Mouse (Mus musculus) heart, embryonic 14.5 days (tissue): Measurements from ENCODE around the gene Gramd2. TPM values are rescaled to one million over a fixed set of nuclear protein-coding genes. Genes with fewer than 3 reads are reported as not detected.

ENCODE experiments used
- ATAC-seq: fragments of 200-750 bp; cut with Nextera tagmentation; 2 replicates; pipeline ENCODE4 v1.8.0; 2017; ENCODE audit warnings: low read depth, moderate TSS enrichment; ENCODE audit not compliant: insufficient number of reproducible peaks, insufficient read depth, low FRiP score
- H3K27ac ChIP-seq, 2 experiments: fragments of 200-500 bp in 1 of 2; fragments of 300-500 bp in 1 of 2; sonication (generic) in 1 of 2; replicated peaks in 1 of 2; 2 replicates each; pipeline ENCODE4 v1.5.1; 2012 to 2014; ENCODE audit warnings: low read depth in 2 of 2, low read length in 2 of 2, control low read depth in 1 of 2, mild to moderate bottlenecking in 1 of 2, mixed read lengths in 1 of 2; ENCODE audit not compliant: control insufficient read depth in 1 of 2, insufficient read depth in 1 of 2
- H3K27me3 ChIP-seq: fragments of 300-500 bp; sonication (generic); 2 replicates; pipeline ENCODE4 v1.6.1; 2014; ENCODE audit warnings: mild to moderate bottlenecking, low read length, control low read depth; ENCODE audit not compliant: control insufficient read depth, insufficient read depth
- H3K36me3 ChIP-seq: fragments of 300-500 bp; sonication (generic); 2 replicates; pipeline ENCODE4 v1.6.1; 2014; ENCODE audit warnings: mild to moderate bottlenecking, control low read depth, low read length, mixed read lengths; ENCODE audit not compliant: control insufficient read depth, insufficient read depth
- H3K4me1 ChIP-seq, 2 experiments: fragments of 200-500 bp in 1 of 2; fragments of 300-500 bp in 1 of 2; sonication (generic) in 1 of 2; 2 replicates each; pipeline ENCODE4 v1.6.1; 2012 to 2014; ENCODE audit warnings: low read length in 2 of 2, control low read depth in 1 of 2, mixed read lengths in 1 of 2; ENCODE audit not compliant: control insufficient read depth in 2 of 2, insufficient read depth in 2 of 2
- H3K4me2 ChIP-seq: fragments of 300-500 bp; sonication (generic); 2 replicates; pipeline ENCODE4 v1.6.1; 2014; ENCODE audit warnings: mild to moderate bottlenecking, low read length
- H3K4me3 ChIP-seq, 2 experiments: fragments of 200-500 bp in 1 of 2; fragments of 300-500 bp in 1 of 2; sonication (generic) in 1 of 2; 2 replicates each; pipeline ENCODE4 v1.5.1; 2012 to 2014; ENCODE audit warnings: low read length in 2 of 2, mild to moderate bottlenecking in 2 of 2, control low read depth in 1 of 2, low read depth in 1 of 2, moderate library complexity in 1 of 2; ENCODE audit not compliant: control insufficient read depth in 1 of 2, insufficient read depth in 1 of 2
- H3K9ac ChIP-seq: fragments of 300-500 bp; sonication (generic); 2 replicates; pipeline ENCODE4 v1.6.1; 2014; ENCODE audit warnings: mild to moderate bottlenecking, low read length
- H3K9me3 ChIP-seq: fragments of 300-500 bp; sonication (generic); 2 replicates; pipeline ENCODE4 v1.6.1; 2016; ENCODE audit warnings: low read length, control low read depth; ENCODE audit not compliant: control insufficient read depth
- WGBS: fragments of 180-500 bp; shearing (Covaris S2); extraction: QIAGEN DNeasy Blood & Tissue Kit; methylation state at CpG from one replicate; pipeline ENCODE4 v1.1.7; 2014; 5-methylcytosine and 5-hydroxymethylcytosine counted together
- polyA plus RNA-seq: library from polyadenylated mRNA; unstranded; fragments of >200 nt; fragmentation: Nextera tagmentation; extraction: Ambion mirVana; gene quantifications from 2 replicates; pipeline ENCODE4 v1.2.1, GENCODE M21; 2014

Gramd2 gene
- polyA plus RNA-seq, 1 experiment from 2014 or later: 0.43 TPM

DNA sequence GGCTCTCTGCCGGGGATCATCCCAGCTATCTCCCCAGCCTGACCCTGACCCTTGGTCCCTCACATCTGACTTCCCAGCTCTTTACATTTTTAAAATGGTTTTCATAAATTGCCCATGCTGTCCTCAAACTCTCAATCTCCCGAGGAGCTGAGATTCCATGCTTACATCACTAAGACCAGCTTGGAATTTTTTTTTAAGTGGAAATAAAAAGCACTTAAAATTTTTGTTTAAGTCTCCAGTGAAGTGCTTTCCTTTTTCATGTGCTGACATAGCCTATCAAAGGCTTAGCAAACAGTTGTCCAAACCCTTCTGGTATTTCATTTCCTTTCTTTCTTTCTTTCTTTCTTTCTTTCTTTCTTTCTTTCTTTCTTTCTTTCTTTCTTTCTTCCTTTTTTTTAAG, 4.1 kb downstream of the Gramd2 start:
- H3K9me3 ChIP-seq: no peaks in the 10 kb centered on the region
- H3K4me3 ChIP-seq: no peak overlapping the region
- peaks cover 5 to 7% of the 10 kb centered on the region in 2 experiments; a peak in 3 of 4 replicates for H3K4me1 ChIP-seq
- H3K27ac ChIP-seq: no peak overlapping the region
- whole genome bisulfite sequencing: 44% methylated on average over 2 of the region's 2 CpGs
- ATAC-seq: no peak
- no peak overlapping the region for H3K9ac ChIP-seq
- H3K4me2 ChIP-seq: no peak overlapping the region
- H3K36me3 ChIP-seq: peaks cover 8% of the 10 kb centered on the region
- H3K27me3 ChIP-seq: peaks cover 17% of the 10 kb centered on the region

DNA sequence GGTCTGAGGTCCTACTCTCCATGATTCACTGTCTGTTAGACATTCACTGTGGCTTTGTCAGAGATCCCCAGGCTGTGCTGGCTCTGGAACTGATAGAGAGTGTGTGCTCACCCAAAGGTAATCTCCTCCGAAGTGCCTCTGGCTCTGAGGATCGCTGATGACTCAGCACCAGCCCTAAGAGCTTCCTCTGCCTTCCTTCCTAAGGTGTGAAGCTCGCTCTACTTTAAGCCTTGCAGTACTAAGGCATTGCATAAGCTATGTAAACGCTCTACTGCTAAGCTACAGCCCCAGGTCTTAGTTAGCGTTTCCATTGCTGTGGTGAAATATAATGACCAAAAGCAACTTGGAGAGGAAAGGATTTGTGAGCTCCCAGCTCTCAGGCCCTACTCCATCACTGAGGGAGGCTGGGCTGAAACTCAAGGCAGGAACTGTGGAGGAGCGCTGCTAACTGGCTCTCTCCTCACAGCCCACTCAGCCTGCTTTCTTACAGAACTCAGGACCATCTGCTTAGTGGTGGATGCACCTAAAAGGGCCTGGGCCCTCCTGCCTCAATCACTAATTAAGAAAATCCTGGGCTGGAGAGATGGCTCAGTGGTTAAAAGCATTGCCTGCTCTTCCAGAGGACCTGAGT, 7.6 kb downstream of the Gramd2 start:
- H3K4me2 ChIP-seq: no peak overlapping the region
- no peak overlapping the region for H3K27ac ChIP-seq
- H3K4me1 ChIP-seq: peaks cover 5 to 9% of the 10 kb centered on the region in 2 experiments; a peak in 3 of 4 replicates
- H3K9ac ChIP-seq: no peak overlapping the region
- WGBS: 23% methylated on average over 6 of the region's 6 CpGs
- H3K36me3 ChIP-seq: no peaks in the 10 kb centered on the region
- H3K4me3 ChIP-seq: no peak overlapping the region
- H3K27me3 ChIP-seq: 0 out of 2 replicates have a peak, but pooled peaks cover under 1% of the 10 kb centered on the region
- H3K9me3 ChIP-seq: no peaks in the 10 kb centered on the region
- no peak for ATAC-seq

DNA sequence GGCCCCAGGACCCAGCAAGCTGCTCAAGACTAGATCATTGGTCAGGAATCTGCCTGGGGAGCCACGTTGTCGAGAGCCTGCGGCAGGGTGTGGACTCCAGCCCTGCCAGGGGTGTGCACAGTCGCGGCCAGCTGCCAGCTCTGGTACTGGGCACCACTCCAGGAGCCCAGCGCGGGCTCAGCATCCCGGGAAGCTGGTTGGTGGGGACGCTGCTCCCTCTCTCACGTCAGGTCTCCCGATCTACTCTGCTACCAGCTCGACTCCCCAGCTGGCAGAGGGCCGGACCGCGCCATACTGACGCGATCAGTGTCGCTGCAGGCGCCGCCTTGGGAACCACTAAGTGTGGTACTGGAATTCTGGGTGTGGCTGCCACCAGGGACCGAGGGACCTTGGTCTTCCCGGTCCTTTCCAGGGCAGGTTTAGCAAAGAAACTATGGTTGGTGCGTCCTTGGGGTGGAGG, 11.7 kb downstream of the Gramd2 start:
- no peaks in the 10 kb centered on the region for H3K9me3 ChIP-seq
- no peaks in the 10 kb centered on the region for H3K36me3 ChIP-seq
- peak overlapping the region; percentile 39 to 41 for H3K4me3 ChIP-seq
- H3K4me2 ChIP-seq: peak overlapping the region; percentile 72
- 3% methylated on average over 23 of the region's 23 CpGs for WGBS
- H3K27me3 ChIP-seq: no peaks in the 10 kb centered on the region
- ATAC-seq: peak; percentile 87
- H3K9ac ChIP-seq: peak overlapping the region; percentile 65
- H3K4me1 ChIP-seq: peaks cover 16 to 18% of the 10 kb centered on the region in 2 experiments
- peak overlapping the region; percentile 54 to 80 for H3K27ac ChIP-seq

DNA sequence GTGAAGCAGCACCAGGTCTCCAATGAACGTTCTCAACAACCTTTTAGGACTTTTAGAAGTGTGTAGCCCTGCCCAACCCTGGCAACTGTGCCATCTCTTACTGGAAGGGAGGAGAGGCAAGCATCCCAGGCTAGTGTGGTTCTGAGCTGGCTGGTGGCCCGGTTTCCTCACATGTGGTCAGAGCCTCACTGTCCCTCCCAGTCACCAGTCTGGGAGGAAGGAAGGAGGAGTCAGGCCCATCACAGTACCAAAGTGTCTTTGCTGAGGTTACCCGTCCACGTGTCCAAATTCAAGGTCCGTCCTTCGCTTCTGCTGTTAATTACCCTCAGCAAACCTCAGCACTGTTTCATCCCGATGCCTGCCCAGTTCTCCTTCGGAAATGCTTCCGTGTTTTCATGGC, 12.2 kb downstream of the Gramd2 start:
- peak; percentile 57; the same call in 1 of the 2 replicates for ATAC-seq
- H3K4me3 ChIP-seq: peak overlapping the region; percentile 39 to 41
- H3K9ac ChIP-seq: peak overlapping the region; percentile 65
- no peaks in the 10 kb centered on the region for H3K27me3 ChIP-seq
- H3K4me1 ChIP-seq: peaks cover 16 to 18% of the 10 kb centered on the region in 2 experiments
- no peaks in the 10 kb centered on the region for H3K36me3 ChIP-seq
- no peaks in the 10 kb centered on the region for H3K9me3 ChIP-seq
- 45% methylated on average over 9 of the region's 9 CpGs for WGBS
- peak overlapping the region; percentile 54 to 80; a peak in 3 of 4 replicates for H3K27ac ChIP-seq
- peak overlapping the region; percentile 72 for H3K4me2 ChIP-seq

DNA sequence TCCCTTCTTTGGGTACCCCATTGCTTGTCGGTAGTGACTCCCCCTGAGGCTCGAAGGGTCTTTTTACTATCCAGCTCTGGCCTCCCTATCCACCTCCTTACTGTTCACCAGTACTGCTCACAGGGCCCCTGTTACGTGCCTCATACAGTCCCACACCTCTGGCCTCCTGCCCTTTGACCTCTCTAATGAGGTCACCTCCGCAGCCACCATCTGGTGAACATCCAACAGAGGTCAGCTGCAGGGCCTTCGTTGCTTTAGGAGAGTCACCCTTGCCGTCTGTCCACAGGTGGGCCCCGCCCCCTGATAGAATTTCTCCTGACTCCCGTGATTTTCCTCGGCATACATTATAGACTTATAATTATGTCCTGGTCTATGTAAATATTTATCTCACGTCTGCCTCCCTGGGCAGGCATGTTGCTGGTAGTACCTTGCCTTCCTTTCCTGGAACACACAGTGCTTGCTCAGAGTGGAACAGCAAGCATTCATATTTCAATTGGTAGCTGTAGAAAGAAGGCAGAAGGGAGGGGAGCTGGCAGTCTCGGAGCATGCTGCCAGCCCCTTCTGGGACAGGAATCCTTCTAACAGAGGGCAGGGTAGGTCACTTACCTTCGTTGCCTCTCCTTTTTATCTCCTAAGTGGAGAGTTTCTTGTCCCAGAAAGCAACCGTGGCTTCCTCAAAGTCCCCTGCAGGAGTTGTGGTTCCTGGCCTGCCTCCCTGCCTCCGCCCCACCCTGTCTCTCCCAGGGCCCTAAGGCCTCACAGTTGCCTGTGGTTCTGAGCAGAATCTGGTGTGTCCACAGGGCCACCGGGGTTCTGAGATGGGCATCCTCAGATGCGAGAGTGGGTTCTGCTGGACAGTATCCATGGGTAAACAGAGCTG, 14.9 kb downstream of the Gramd2 start:
- Histone ChIP-seq H3K9me3 (no peaks in the 10 kb centered on the region), H3K27me3 (no peaks in the 10 kb centered on the region), H3K4me1 (peaks cover 15 to 18% of the 10 kb centered on the region in 2 experiments), H3K36me3 (no peaks in the 10 kb centered on the region), H3K4me2 (no peak overlapping the region), H3K27ac (peak overlapping the region in 1 of 2 experiments; percentile 47; a peak in 1 of 4 replicates), H3K9ac (no peak overlapping the region), H3K4me3 (no peak overlapping the region)
- ATAC-seq: no peak
- 51% methylated on average over 16 of the region's 16 CpGs for WGBS

DNA sequence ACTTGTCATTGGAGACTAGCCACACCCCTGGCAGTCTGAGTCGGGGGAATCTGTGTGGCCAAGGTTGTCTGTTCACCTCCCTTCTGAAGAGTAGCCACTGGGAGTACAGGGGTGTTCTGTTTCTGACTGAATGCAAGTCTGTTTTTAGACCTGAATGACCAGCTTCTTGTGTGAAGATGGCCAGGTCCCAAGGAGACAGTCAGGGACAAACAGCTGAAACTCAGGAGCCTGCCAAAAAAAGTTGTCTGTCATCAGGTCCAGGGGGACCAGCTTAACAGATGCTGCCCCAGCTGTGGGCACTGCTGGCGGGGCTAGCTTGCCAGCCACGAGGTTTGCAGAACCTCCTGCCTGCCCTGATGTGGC, 15.5 kb downstream of the Gramd2 start:
- H3K36me3 ChIP-seq: no peaks in the 10 kb centered on the region
- H3K9me3 ChIP-seq: no peaks in the 10 kb centered on the region
- 0 out of 2 replicates have a peak overlapping the region, but pooled peaks have one; percentile 31 for H3K9ac ChIP-seq
- peak overlapping the region in 1 of 2 experiments; percentile 47; a peak in 1 of 4 replicates for H3K27ac ChIP-seq
- H3K4me3 ChIP-seq: no peak overlapping the region
- H3K4me2 ChIP-seq: no peak overlapping the region
- no peak for ATAC-seq
- peaks cover 15 to 18% of the 10 kb centered on the region in 2 experiments for H3K4me1 ChIP-seq
- WGBS: 18% methylated on average over 3 of the region's 3 CpGs
- no peaks in the 10 kb centered on the region for H3K27me3 ChIP-seq

DNA sequence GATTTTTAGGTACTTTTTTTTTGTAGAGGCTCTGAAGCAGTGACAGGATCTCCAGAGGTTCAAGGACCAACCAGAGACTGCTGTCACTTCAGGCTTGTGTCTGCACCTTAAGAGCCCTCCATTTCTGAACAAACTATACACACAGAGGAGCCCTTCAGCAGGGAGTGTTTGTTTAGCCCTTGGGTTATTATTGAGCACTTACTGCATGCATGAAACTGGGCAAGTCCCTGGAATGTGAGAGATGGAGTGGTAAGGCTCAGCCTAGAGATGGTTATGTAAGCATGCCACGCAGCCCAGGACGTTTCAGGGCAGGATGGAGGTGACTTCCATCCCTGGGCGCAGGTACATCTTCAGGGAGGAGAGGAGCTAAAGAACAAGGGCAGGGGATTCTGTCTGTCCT, 16.4 kb downstream of the Gramd2 start:
- Histone ChIP-seq H3K9ac (no peak overlapping the region), H3K36me3 (no peaks in the 10 kb centered on the region), H3K27me3 (no peaks in the 10 kb centered on the region), H3K4me3 (no peak overlapping the region), H3K27ac (no peak overlapping the region), H3K9me3 (no peaks in the 10 kb centered on the region), H3K4me2 (no peak overlapping the region), H3K4me1 (peaks cover 15 to 18% of the 10 kb centered on the region in 2 experiments)
- 66% methylated on average over 3 of the region's 3 CpGs for WGBS
- ATAC-seq: no peak
